Mouse (Mus musculus) embryonic facial prominence, embryonic 14.5 days (tissue): ENCODE results near the gene Fabp1. TPM values are rescaled to one million over a fixed set of nuclear protein-coding genes. Genes with fewer than 3 reads are reported as not detected.

Source experiments
- ATAC-seq: fragments of 200-750 bp; cut with Nextera tagmentation; 2 replicates; pipeline ENCODE4 v1.8.0; 2017; ENCODE audit warnings: low read depth, moderate number of reproducible peaks, moderate TSS enrichment
- DNase-seq: peaks from one replicate; pipeline ENCODE4 v3.0.0-alpha.2; 2015; ENCODE audit warnings: low spot score
- H3K27ac ChIP-seq: fragments of 300-500 bp; sonication (generic); replicated peaks from 2 replicates; pipeline ENCODE4 v1.5.1; 2014; ENCODE audit warnings: low read depth, mild to moderate bottlenecking, low read length, moderate library complexity
- H3K27me3 ChIP-seq: fragments of 300-500 bp; sonication (generic); replicated peaks from 2 replicates; pipeline ENCODE4 v1.6.1; 2014; ENCODE audit warnings: low read length; ENCODE audit not compliant: control insufficient read depth, insufficient read depth
- H3K36me3 ChIP-seq: fragments of 300-500 bp; sonication (generic); 2 replicates; pipeline ENCODE4 v1.6.1; 2014; ENCODE audit warnings: low read length, mixed read lengths; ENCODE audit not compliant: control insufficient read depth, insufficient read depth
- H3K4me1 ChIP-seq: fragments of 300-500 bp; sonication (generic); 2 replicates; pipeline ENCODE4 v1.6.1; 2014; ENCODE audit warnings: antibody characterized with exemption, low read length; ENCODE audit not compliant: control insufficient read depth, insufficient read depth
- H3K4me2 ChIP-seq: fragments of 300-500 bp; sonication (generic); 2 replicates; pipeline ENCODE4 v1.6.1; 2014; ENCODE audit warnings: low read depth, mild to moderate bottlenecking, low read length, moderate library complexity, mixed read lengths
- H3K4me3 ChIP-seq: fragments of 300-500 bp; sonication (generic); 2 replicates; pipeline ENCODE4 v1.5.1; 2014; ENCODE audit warnings: low read depth, mild to moderate bottlenecking, low read length
- H3K9ac ChIP-seq: fragments of 300-500 bp; sonication (generic); 2 replicates; pipeline ENCODE4 v1.6.1; 2014; ENCODE audit warnings: low read depth, mild to moderate bottlenecking, low read length, moderate library complexity, mixed read lengths
- H3K9me3 ChIP-seq: fragments of 300-500 bp; sonication (generic); 2 replicates; pipeline ENCODE4 v1.6.1; 2016; ENCODE audit warnings: low read length; ENCODE audit not compliant: control insufficient read depth
- WGBS: fragments of 180-500 bp; shearing (Covaris S2); extraction: QIAGEN DNeasy Blood & Tissue Kit; methylation state at CpG from one replicate; pipeline ENCODE4 v1.1.7; 2014; 5-methylcytosine and 5-hydroxymethylcytosine counted together
- polyA plus RNA-seq: library from polyadenylated mRNA; unstranded; fragments of >200 nt; fragmentation: Nextera tagmentation; extraction: Ambion mirVana; gene quantifications from 2 replicates; pipeline ENCODE4 v1.2.1, GENCODE M21; 2014

Fabp1 gene
- polyA plus RNA-seq, 1 experiment from 2014 or later, result not detected

DNA sequence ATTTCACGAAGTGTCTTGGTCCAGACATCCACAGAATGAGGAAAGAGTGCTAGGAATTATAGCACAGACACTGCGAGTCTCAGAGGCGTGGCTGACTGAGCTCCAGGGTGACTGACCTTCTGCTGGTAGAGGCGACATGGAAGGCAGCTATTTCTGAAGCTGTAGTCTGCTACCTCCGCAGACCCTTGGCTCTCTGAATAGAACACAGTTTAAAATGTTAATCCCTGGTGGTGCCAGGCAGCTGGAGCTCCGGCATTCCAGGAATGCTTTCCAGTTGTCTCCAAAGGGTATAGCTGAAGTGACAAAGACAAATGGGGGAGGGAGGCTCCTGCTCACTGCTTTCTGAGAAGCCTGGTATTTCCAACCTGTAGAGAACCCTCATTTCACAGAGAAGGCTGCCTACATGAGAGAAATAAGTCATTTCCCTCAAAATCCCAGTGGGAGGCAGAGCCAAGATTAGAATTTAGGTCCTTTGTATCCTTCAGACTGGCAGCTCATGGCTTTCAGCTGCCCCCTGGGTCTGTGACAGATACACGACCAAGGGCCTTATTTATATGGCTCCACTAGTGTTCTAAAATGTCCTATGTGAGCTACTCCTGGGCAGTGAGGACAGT is 27.6 kb downstream of the Fabp1 start:
- peak; percentile 80 for ATAC-seq
- H3K27me3 ChIP-seq, result no peaks in the 10 kb centered on the region
- no peaks in the 10 kb centered on the region for H3K36me3 ChIP-seq
- peak; percentile 75 for DNase-seq
- H3K9me3 ChIP-seq, result no peaks in the 10 kb centered on the region
- peaks cover 3% of the 10 kb centered on the region; the same call in 1 of the 2 replicates for H3K4me1 ChIP-seq
- no peak overlapping the region for H3K9ac ChIP-seq
- 8% methylated on average over 7 of the region's 7 CpGs for WGBS
- H3K4me2 ChIP-seq, result no peak overlapping the region
- no peak overlapping the region for H3K27ac ChIP-seq
- no peak overlapping the region for H3K4me3 ChIP-seq

DNA sequence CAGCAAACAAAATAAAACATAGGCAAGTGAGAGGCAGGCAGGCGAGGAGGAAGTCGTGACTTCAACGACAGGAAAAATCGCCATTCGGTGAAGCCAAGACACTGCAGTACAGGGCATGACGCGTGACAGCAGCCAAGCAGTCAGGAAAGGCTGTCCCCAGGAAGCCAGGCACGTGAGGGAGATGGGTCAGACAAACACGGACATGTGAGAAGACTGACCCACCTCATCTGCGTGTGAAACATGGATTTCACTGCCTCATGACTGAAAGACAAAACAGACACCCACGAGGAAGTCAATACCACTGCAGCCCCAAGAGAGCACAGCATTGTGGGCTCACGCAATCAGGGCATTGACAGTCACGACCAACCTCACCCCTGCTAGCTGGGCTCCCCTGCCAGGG is 35.5 kb downstream of the Fabp1 start:
- no peak for ATAC-seq
- Histone ChIP-seq H3K9me3 (no peaks in the 10 kb centered on the region), H3K4me3 (no peak overlapping the region), H3K27me3 (no peaks in the 10 kb centered on the region), H3K4me2 (no peak overlapping the region), H3K27ac (no peak overlapping the region), H3K36me3 (no peaks in the 10 kb centered on the region), H3K9ac (no peak overlapping the region), H3K4me1 (no peaks in the 10 kb centered on the region)
- no peak for DNase-seq
- WGBS, result 73% methylated on average over 13 of the region's 13 CpGs

DNA sequence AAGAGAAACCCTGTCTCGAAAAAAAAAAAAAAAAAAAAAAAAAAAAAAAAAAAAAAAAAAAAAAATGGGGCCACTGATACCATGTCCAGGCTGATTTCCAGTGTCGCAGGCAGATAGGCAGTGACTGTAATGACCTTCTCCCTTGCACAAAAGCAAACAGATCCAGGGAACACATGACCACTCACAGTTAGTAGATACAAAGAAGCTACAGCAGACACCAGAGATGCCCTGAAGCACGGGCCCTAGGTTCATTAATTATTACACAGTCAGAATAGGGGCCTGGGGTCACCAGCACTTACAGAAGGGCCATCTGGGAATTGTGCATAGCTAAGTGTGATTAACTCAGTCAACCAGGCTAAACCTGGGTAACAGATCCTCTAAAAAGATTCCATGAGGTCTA is 36.3 kb downstream of the Fabp1 start:
- no peak overlapping the region for H3K4me3 ChIP-seq
- no peak overlapping the region for H3K27ac ChIP-seq
- H3K36me3 ChIP-seq, result no peaks in the 10 kb centered on the region
- 55% methylated on average over 3 of the region's 3 CpGs for WGBS
- no peak for DNase-seq
- ATAC-seq, result no peak
- no peak overlapping the region for H3K9ac ChIP-seq
- no peaks in the 10 kb centered on the region for H3K27me3 ChIP-seq
- H3K4me1 ChIP-seq, result no peaks in the 10 kb centered on the region
- no peak overlapping the region for H3K4me2 ChIP-seq
- no peaks in the 10 kb centered on the region for H3K9me3 ChIP-seq

DNA sequence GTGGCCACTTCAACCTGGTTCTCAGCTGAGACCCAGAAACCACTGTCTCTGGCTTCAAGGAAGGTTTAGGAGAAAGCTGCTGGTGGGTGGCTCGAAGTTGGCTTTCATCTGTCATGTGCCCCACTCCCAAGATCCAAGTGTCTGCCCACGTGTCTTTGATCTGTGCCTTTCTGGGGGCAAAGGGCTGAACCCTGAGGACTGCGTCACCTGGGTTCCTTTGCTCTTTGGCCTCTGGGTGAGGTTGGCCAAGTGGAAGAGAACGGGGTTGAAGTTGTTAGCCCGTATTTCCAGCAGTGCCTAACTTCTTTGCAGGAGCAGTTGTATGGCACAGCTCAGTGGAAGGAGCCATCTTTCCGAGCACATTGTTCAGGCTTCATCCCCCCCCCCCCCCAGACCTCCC is 36.9 kb downstream of the Fabp1 start:
- Histone ChIP-seq H3K4me2 (no peak overlapping the region), H3K9me3 (no peaks in the 10 kb centered on the region), H3K9ac (no peak overlapping the region), H3K36me3 (no peaks in the 10 kb centered on the region), H3K27ac (no peak overlapping the region), H3K27me3 (no peaks in the 10 kb centered on the region), H3K4me1 (no peaks in the 10 kb centered on the region), H3K4me3 (no peak overlapping the region)
- 77% methylated on average over 6 of the region's 6 CpGs for WGBS
- no peak for DNase-seq
- no peak for ATAC-seq

- Histone ChIP-seq H3K27me3 (no peaks in the 10 kb centered on the region), H3K27ac (no peak overlapping the region), H3K4me2 (no peak overlapping the region), H3K4me3 (no peak overlapping the region), H3K9ac (no peak overlapping the region), H3K36me3 (no peaks in the 10 kb centered on the region), H3K4me1 (no peaks in the 10 kb centered on the region), H3K9me3 (no peaks in the 10 kb centered on the region)
- no peak for ATAC-seq
- DNase-seq, result no peak
- WGBS, result 78% methylated on average over 6 of the region's 6 CpGs
Measured at GRCm38 (mm10) chr6:71237031-71237431, 37.4 kb downstream of the Fabp1 start.

GRCm38 (mm10) chr6:71239069-71239750 is 39.6 kb downstream of the Fabp1 start:
- DNase-seq, result no peak
- Histone ChIP-seq H3K9me3 (no peaks in the 10 kb centered on the region), H3K4me2 (no peak overlapping the region), H3K9ac (no peak overlapping the region), H3K27me3 (no peaks in the 10 kb centered on the region), H3K4me3 (no peak overlapping the region), H3K27ac (no peak overlapping the region), H3K36me3 (no peaks in the 10 kb centered on the region), H3K4me1 (no peaks in the 10 kb centered on the region)
- 89% methylated on average over 26 of the region's 26 CpGs for WGBS
- no peak for ATAC-seq

DNA sequence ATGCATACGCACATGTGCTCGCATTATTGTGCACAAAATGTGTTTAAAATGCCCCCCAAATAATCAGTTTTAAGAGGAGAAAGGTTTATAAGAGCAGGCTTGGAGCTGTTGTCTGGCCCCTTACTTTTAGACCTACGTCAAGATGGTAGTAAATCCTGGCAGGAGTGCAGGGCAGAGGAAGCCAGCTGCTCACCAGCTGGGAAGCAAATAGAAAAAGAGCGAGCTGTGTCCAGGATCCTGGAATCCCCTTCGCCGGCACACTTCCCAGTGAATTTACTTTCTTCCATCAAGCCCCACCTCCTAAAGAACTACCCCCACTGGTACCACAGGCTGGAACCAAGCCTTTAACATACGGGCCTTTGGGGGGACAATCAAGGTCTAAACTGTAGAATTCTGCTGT is 41.2 kb downstream of the Fabp1 start:
- Histone ChIP-seq H3K9ac (no peak overlapping the region), H3K9me3 (no peaks in the 10 kb centered on the region), H3K27ac (no peak overlapping the region), H3K4me2 (no peak overlapping the region), H3K27me3 (no peaks in the 10 kb centered on the region), H3K4me3 (no peak overlapping the region), H3K4me1 (no peaks in the 10 kb centered on the region), H3K36me3 (no peaks in the 10 kb centered on the region)
- ATAC-seq, result no peak
- no peak for DNase-seq
- WGBS, result 73% methylated on average over 7 of the region's 7 CpGs

DNA sequence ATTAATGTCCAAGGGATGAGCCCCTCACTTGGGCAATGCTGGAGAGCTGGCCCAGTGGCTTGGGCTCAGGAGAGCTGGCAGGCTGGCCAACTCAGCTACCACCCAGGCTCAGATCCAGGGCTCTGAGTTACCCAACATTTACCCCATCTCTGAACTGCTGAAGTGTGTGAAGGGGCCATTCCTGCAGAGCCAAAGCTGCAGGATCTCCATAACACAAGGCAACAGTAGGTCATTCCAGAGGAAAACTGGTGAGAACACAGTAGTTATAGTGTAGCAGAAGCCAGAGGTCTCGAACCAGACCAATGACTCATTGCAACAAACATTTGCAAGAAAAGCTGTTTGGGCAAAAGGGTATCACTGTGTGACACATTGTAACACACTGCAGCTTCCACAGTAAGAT is 43.2 kb downstream of the Fabp1 start:
- Histone ChIP-seq H3K27ac (no peak overlapping the region), H3K4me3 (no peak overlapping the region), H3K9me3 (no peaks in the 10 kb centered on the region), H3K9ac (no peak overlapping the region), H3K4me2 (no peak overlapping the region), H3K27me3 (no peaks in the 10 kb centered on the region), H3K36me3 (no peaks in the 10 kb centered on the region), H3K4me1 (no peaks in the 10 kb centered on the region)
- 90% methylated on average over 1 of the region's 1 CpGs for WGBS
- DNase-seq (no peak), ATAC-seq (no peak)

DNA sequence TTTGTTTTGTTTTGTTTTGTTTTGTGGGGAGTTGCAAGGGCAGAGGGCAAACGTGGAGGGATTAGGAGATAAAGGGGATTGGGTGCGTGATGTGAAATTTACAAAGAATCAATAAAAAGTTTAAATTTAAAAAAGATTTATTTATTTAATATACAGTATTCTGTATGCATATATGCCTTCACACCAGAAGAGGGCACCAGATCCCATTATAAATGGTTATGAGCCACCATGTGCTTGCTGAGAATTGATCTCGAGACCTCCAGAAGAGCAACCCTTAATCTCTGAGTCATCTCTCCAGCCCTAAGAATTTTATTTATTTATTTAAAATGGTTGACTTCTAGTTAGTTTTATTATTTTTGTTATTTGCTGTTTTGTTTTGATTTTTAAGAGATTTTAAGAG is 43.6 kb downstream of the Fabp1 start:
- Histone ChIP-seq H3K9me3 (no peaks in the 10 kb centered on the region), H3K4me1 (no peaks in the 10 kb centered on the region), H3K27ac (no peak overlapping the region), H3K27me3 (no peaks in the 10 kb centered on the region), H3K36me3 (no peaks in the 10 kb centered on the region), H3K9ac (no peak overlapping the region), H3K4me3 (no peak overlapping the region), H3K4me2 (no peak overlapping the region)
- DNase-seq (no peak), ATAC-seq (no peak)
- 88% methylated on average over 3 of the region's 3 CpGs for WGBS
